Mouse (Mus musculus): ENCODE measurements around the gene Hoxc4. TPM values are rescaled to one million over a fixed set of nuclear protein-coding genes. Genes with fewer than 3 reads are reported as not detected.

The Hoxc4 gene
- polyA plus RNA-seq, 1 experiment from 2014 or later = not detected

DNA sequence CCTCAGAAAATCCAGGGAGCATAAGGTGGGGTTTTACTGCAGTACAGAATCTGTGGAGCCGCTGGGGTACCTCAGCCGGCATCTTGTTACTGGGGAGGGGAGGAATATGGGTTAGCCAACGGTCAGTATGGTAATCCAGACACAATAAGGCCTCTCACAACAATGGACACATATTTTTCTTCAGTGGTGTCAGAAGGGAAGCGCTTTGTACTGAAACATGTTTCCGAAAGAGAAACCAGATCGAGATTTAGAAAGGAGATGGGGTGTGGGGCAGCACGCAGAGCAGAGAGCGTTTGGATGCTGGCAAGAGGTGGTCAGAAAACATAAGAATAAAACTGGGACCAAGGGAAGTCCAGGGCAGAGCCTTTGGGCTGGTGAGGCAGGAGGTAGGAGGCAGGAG lies 11.4 kb downstream of the Hoxc4 start:
- Histone ChIP-seq H3K9me3 (replicated peaks; ENCODE audit: control insufficient read depth, low read length, poor library complexity, severe bottlenecking) (no peaks in the 10 kb centered on the region), H3K27ac (ENCODE audit: low read length) (no peak overlapping the region), H3K4me1 (ENCODE audit: control insufficient read depth, insufficient read depth, low read length) (no peaks in the 10 kb centered on the region), H3K27me3 (ENCODE audit: control insufficient read depth, insufficient read depth, low read depth, low read length) (peaks cover 85% of the 10 kb centered on the region), H3K36me3 (ENCODE audit: control insufficient read depth, insufficient read depth, low read length) (no peaks in the 10 kb centered on the region), H3K4me3 (ENCODE audit: low read depth, low read length) (no peak overlapping the region), H3K4me2 (ENCODE audit: low read length) (no peak overlapping the region), H3K9ac (ENCODE audit: low read depth, low read length) (no peak overlapping the region)
- ATAC-seq = no peak
- WGBS = 2% methylated on average over 8 of the region's 8 CpGs

DNA sequence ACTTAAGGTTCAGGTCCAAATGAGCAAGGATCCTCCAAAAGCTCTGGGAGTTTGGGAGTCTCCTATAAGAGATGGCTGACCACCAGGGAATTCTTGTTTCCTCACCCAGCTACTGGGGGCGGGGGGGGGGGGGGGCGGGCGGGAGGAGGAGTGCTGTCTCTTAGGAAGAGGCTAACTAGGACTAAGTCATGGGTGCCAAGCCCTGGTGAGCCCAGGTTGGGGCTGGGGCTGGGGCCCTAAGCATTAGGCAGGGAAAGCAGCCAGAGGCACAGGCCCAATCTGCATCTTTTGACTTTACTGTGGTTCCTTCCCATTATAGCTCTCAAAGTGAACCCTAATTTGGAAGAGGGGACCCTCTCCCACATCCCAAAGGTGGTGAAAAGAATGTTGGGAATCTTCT lies 13.4 kb downstream of the Hoxc4 start:
- Histone ChIP-seq H3K4me1 (ENCODE audit: control insufficient read depth, insufficient read depth, low read length) (no peaks in the 10 kb centered on the region), H3K27ac (ENCODE audit: low read length) (no peak overlapping the region)

DNA sequence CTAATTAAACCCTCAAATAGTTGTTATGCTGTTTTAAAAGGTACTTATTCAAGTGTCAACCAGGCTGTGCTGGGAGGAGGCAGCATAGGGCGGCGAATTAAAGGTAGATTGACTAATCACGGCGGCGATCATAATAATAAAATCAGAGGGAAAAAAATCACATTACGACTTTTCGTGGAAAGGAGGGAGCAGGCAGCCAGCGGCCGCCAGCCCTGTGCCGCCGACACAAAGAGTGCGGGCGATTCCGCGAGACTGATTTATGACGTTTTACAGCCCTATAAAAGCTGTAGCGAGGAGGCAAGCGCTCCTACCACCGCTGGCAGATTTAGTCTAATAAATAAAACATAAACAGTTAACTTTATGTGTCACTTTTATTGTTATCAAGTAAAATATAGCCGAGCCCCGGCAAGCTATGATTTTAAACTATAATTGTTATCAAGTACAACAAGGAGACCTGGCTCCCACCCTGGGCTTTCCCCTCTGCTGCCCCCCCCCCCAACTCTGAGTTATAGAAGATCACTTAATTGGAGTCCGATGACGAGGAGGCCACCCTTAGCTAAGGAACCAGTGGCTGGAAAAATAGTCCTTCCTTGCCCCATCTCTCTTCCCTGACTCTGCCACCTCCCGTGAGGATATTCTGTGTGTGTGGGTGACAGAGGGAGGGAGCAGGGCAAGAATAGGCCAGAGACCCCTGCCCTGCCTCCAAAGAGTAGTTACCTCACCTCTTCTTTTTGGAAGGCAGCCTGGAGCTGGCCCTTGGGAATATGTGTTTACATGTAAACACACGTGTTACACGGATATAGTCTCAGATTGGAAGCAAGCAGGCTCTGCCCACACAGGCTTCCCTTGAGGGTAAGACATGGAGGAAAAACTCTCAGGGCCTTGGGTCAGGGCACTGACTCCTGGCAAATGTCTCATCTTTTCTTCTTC lies 14.2 kb downstream of the Hoxc4 start:
- Histone ChIP-seq H3K27ac (ENCODE audit: low read length) (no peak overlapping the region), H3K36me3 (ENCODE audit: control insufficient read depth, insufficient read depth, low read length) (no peaks in the 10 kb centered on the region), H3K4me3 (ENCODE audit: low read depth, low read length) (no peak overlapping the region), H3K4me1 (ENCODE audit: control insufficient read depth, insufficient read depth, low read length) (no peaks in the 10 kb centered on the region), H3K9me3 (replicated peaks; ENCODE audit: control insufficient read depth, low read length, poor library complexity, severe bottlenecking) (no peaks in the 10 kb centered on the region), H3K9ac (ENCODE audit: low read depth, low read length) (no peak overlapping the region), H3K4me2 (ENCODE audit: low read length) (no peak overlapping the region), H3K27me3 (ENCODE audit: control insufficient read depth, insufficient read depth, low read depth, low read length) (peaks cover 87% of the 10 kb centered on the region)
- ATAC-seq = no peak
- under 1% methylated on average over 26 of the region's 26 CpGs for WGBS

More for the DNA sequence above, 13.4 kb downstream of the Hoxc4 start:
- Histone ChIP-seq H3K4me2 (ENCODE audit: low read length) (no peak overlapping the region), H3K36me3 (ENCODE audit: control insufficient read depth, insufficient read depth, low read length) (no peaks in the 10 kb centered on the region), H3K4me3 (ENCODE audit: low read depth, low read length) (no peak overlapping the region), H3K9me3 (replicated peaks; ENCODE audit: control insufficient read depth, low read length, poor library complexity, severe bottlenecking) (no peaks in the 10 kb centered on the region), H3K9ac (ENCODE audit: low read depth, low read length) (no peak overlapping the region), H3K27me3 (ENCODE audit: control insufficient read depth, insufficient read depth, low read depth, low read length) (peaks cover 85% of the 10 kb centered on the region)
- 0% methylated on average over 2 of the region's 3 CpGs for whole genome bisulfite sequencing
- ATAC-seq = no peak

GRCm38 (mm10) chr15:103034043-103034806 lies 15.5 kb downstream of the Hoxc4 start:
- Histone ChIP-seq H3K9ac (ENCODE audit: low read depth, low read length) (no peak overlapping the region), H3K4me2 (ENCODE audit: low read length) (no peak overlapping the region), H3K27me3 (ENCODE audit: control insufficient read depth, insufficient read depth, low read depth, low read length) (peaks cover 87% of the 10 kb centered on the region), H3K27ac (ENCODE audit: low read length) (no peak overlapping the region), H3K4me3 (ENCODE audit: low read depth, low read length) (no peak overlapping the region), H3K4me1 (ENCODE audit: control insufficient read depth, insufficient read depth, low read length) (no peaks in the 10 kb centered on the region), H3K36me3 (ENCODE audit: control insufficient read depth, insufficient read depth, low read length) (no peaks in the 10 kb centered on the region), H3K9me3 (replicated peaks; ENCODE audit: control insufficient read depth, low read length, poor library complexity, severe bottlenecking) (no peaks in the 10 kb centered on the region)
- ATAC-seq = no peak
- under 1% methylated on average over 24 of the region's 24 CpGs for WGBS

- peaks cover 91% of the 10 kb centered on the region for H3K27me3 ChIP-seq (ENCODE audit: control insufficient read depth, insufficient read depth, low read depth, low read length)
- no peak overlapping the region for H3K9ac ChIP-seq (ENCODE audit: low read depth, low read length)
- no peaks in the 10 kb centered on the region for H3K4me1 ChIP-seq (ENCODE audit: control insufficient read depth, insufficient read depth, low read length)
- no peak overlapping the region for H3K4me2 ChIP-seq (ENCODE audit: low read length)
- no peaks in the 10 kb centered on the region for H3K36me3 ChIP-seq (ENCODE audit: control insufficient read depth, insufficient read depth, low read length)
- H3K27ac ChIP-seq (ENCODE audit: low read length) = no peak overlapping the region
- no peak for ATAC-seq
- H3K9me3 ChIP-seq (replicated peaks; ENCODE audit: control insufficient read depth, low read length, poor library complexity, severe bottlenecking) = no peaks in the 10 kb centered on the region
- WGBS = 1% methylated on average over 33 of the region's 34 CpGs
- no peak overlapping the region for H3K4me3 ChIP-seq (ENCODE audit: low read depth, low read length)
Measured at GRCm38 (mm10) chr15:103034807-103035547, 16.2 kb downstream of the Hoxc4 start.

DNA sequence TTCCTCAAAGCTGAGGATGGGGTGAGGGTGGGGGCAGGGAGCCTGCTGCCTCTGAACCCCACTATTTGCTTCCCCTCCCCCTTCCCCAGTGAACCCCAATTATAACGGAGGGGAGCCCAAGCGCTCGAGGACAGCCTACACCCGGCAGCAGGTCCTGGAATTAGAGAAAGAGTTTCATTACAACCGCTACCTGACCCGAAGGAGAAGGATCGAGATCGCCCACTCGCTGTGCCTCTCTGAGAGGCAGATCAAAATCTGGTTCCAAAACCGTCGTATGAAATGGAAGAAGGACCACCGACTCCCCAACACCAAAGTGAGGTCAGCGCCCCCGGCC lies 16.8 kb downstream of the Hoxc4 start:
- 0% methylated on average over 14 of the region's 14 CpGs for WGBS
- no peak for ATAC-seq
- Histone ChIP-seq H3K4me3 (ENCODE audit: low read depth, low read length) (no peak overlapping the region), H3K9me3 (replicated peaks; ENCODE audit: control insufficient read depth, low read length, poor library complexity, severe bottlenecking) (no peaks in the 10 kb centered on the region), H3K27ac (ENCODE audit: low read length) (no peak overlapping the region), H3K36me3 (ENCODE audit: control insufficient read depth, insufficient read depth, low read length) (no peaks in the 10 kb centered on the region), H3K27me3 (ENCODE audit: control insufficient read depth, insufficient read depth, low read depth, low read length) (peaks cover 92% of the 10 kb centered on the region), H3K4me1 (ENCODE audit: control insufficient read depth, insufficient read depth, low read length) (no peaks in the 10 kb centered on the region), H3K4me2 (ENCODE audit: low read length) (no peak overlapping the region), H3K9ac (ENCODE audit: low read depth, low read length) (no peak overlapping the region)

- no peaks in the 10 kb centered on the region for H3K9me3 ChIP-seq (replicated peaks; ENCODE audit: control insufficient read depth, low read length, poor library complexity, severe bottlenecking)
- no peaks in the 10 kb centered on the region for H3K36me3 ChIP-seq (ENCODE audit: control insufficient read depth, insufficient read depth, low read length)
- H3K9ac ChIP-seq (ENCODE audit: low read depth, low read length) = no peak overlapping the region
- ATAC-seq = no peak
- peaks cover 95% of the 10 kb centered on the region for H3K27me3 ChIP-seq (ENCODE audit: control insufficient read depth, insufficient read depth, low read depth, low read length)
- H3K4me1 ChIP-seq (ENCODE audit: control insufficient read depth, insufficient read depth, low read length) = no peaks in the 10 kb centered on the region
- H3K4me3 ChIP-seq (ENCODE audit: low read depth, low read length) = no peak overlapping the region
- no peak overlapping the region for H3K27ac ChIP-seq (ENCODE audit: low read length)
- WGBS = 20% methylated on average over 1 of the region's 1 CpGs
- H3K4me2 ChIP-seq (ENCODE audit: low read length) = no peak overlapping the region
Measured at GRCm38 (mm10) chr15:103037579-103037978, 18.8 kb downstream of the Hoxc4 start.

GRCm38 (mm10) chr15:103038701-103039480 lies 20.2 kb downstream of the Hoxc4 start:
- 9% methylated on average over 10 of the region's 10 CpGs for WGBS
- Histone ChIP-seq H3K4me1 (ENCODE audit: control insufficient read depth, insufficient read depth, low read length) (no peaks in the 10 kb centered on the region), H3K36me3 (ENCODE audit: control insufficient read depth, insufficient read depth, low read length) (no peaks in the 10 kb centered on the region), H3K9me3 (replicated peaks; ENCODE audit: control insufficient read depth, low read length, poor library complexity, severe bottlenecking) (no peaks in the 10 kb centered on the region), H3K4me2 (ENCODE audit: low read length) (no peak overlapping the region), H3K4me3 (ENCODE audit: low read depth, low read length) (no peak overlapping the region), H3K27me3 (ENCODE audit: control insufficient read depth, insufficient read depth, low read depth, low read length) (peaks cover 97% of the 10 kb centered on the region), H3K27ac (ENCODE audit: low read length) (no peak overlapping the region), H3K9ac (ENCODE audit: low read depth, low read length) (no peak overlapping the region)
- ATAC-seq = no peak
